18 mouse cellular contexts compared by ENCODE assay signal in the genomic region with DNA sequence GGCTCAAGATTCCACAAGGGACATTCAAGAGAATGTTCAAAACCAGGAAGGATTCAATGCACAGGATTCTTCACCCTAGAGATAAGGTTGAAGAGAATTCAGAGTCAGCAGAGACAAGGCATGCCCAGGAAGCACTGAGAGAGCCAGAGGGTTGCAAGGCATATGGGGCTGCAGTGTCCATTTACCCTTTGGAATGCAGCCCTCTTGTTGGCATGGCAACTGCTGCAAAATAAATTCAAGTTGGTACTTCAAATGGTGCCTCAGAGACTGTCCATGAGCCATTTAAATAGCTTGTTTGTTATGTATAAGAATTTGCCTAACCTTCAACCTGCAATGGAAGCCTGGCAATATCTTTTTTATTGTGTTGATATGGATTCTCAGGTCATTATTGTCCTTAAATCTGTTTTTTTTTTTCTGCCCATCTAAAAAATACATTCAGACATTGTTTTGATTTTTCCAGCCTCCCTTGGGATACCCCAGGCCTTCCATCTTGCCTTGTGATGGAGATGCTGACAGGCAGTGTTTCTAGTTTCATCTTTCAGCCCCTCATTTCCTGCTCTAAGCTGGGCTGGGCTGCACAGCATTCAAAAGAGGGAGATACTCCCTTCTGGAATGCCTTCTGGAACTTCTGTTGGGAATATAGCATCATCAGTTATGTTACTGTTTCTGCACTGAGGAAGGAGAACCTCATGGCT.
DNase-seq lines count a peak whose midpoint lies in the region; ATAC-seq and TF ChIP-seq lines count a peak whose summit lies in the region.
"Had no signal": no experiment of that assay in that cellular context is flagged by ENCODE, and none has a peak within 500 bp of the region (broad histone marks: within the 10 kb centered on the region; RNA-seq: fewer than 3 reads in every experiment).

No protein-coding gene starts in this region.

- H3K27ac ChIP-seq in hindbrain, embryonic 16.5 days (ENCODE audit: low read depth, low read length), result no peak overlapping the region
- H3K27ac ChIP-seq: liver, embryonic 13.5 days had no signal

- H3K27me3 ChIP-seq in hindbrain, embryonic 16.5 days (replicated peaks; ENCODE audit: control insufficient read depth, insufficient read depth, low read length), result no peaks in the 10 kb centered on the region
- H3K27me3 ChIP-seq: liver, embryonic 13.5 days had no signal

- DNase-seq in heart, adult 11 months, result peak; percentile 37
- DNase-seq in heart, postnatal 4 days, result no peak
- peak; percentile 70 for DNase-seq in 3T3-L1 (ENCODE audit: low read depth, low spot score)
- DNase-seq in brain, embryonic 14.5 days (ENCODE audit: low read depth), result peak; percentile 51
- DNase-seq in layer of hippocampus, postnatal 25 days (ENCODE audit: extremely low spot score in 1 of 2, low spot score in 1 of 2), result no peak
- DNase-seq in frontal cortex, postnatal 14 days (ENCODE audit: low spot score in 2 of 2), result no peak
- DNase-seq in heart, postnatal 14 days, result no peak
- DNase-seq: adrenal gland, postnatal 25 days; gastrocnemius, postnatal 14 days; heart, postnatal 10 days; kidney, postnatal 14 days; layer of hippocampus, adult 9-11 months; liver, embryonic 13.5 days; right cerebral cortex, postnatal 4 days; thymus, adult 18-20 months had no signal

- TF ChIP-seq CTCF in brain, embryonic 14.5 days (IDR thresholded peaks at IDR 0.05; ENCODE audit: borderline replicate concordance, extremely low read depth, insufficient read depth, insufficient read length), result no peak

- no peaks in the 10 kb centered on the region for H3K9me3 ChIP-seq in hindbrain, embryonic 16.5 days (ENCODE audit: control insufficient read depth, low read length)
- H3K9me3 ChIP-seq: liver, embryonic 13.5 days had no signal

- H3K4me3 ChIP-seq in hindbrain, embryonic 16.5 days (ENCODE audit: low read length), result no peak overlapping the region
- H3K4me3 ChIP-seq: liver, embryonic 13.5 days had no signal

- no peaks in the 10 kb centered on the region for H3K4me1 ChIP-seq in hindbrain, embryonic 16.5 days (ENCODE audit: control insufficient read depth, insufficient read depth, low read depth, low read length)
- H3K4me1 ChIP-seq: liver, embryonic 13.5 days had no signal

- H3K36me3 ChIP-seq in hindbrain, embryonic 16.5 days (ENCODE audit: control insufficient read depth, insufficient read depth, low read length), result no peaks in the 10 kb centered on the region
- H3K36me3 ChIP-seq: liver, embryonic 13.5 days had no signal

- peak; percentile 60; the same call in 1 of the 2 replicates for ATAC-seq in hindbrain, embryonic 16.5 days
- ATAC-seq: intestine, postnatal 0 days; lung, postnatal 0 days had no signal

- no peak overlapping the region for H3K4me2 ChIP-seq in hindbrain, embryonic 16.5 days (ENCODE audit: low read length)
- H3K4me2 ChIP-seq: liver, embryonic 13.5 days had no signal

- TF ChIP-seq POLR2A in brain, embryonic 14.5 days (IDR thresholded peaks at IDR 0.05; ENCODE audit: borderline replicate concordance, extremely low read depth, insufficient read depth, insufficient read length, poor library complexity, severe bottlenecking), result no peak

- no peak overlapping the region for H3K9ac ChIP-seq in hindbrain, embryonic 16.5 days (ENCODE audit: low read depth, low read length)
- H3K9ac ChIP-seq: liver, embryonic 13.5 days had no signal

- intact Hi-C loops in heart, postnatal 14 days (cut with DNase I), result no loop called here

Comparison
In these comparisons a context has a peak if more than half of its experiments do, and no peak if none do; other contexts are left out.
1. DNase-seq: peak in heart, adult 11 months (single experiment), 3T3-L1 (single experiment) and brain, embryonic 14.5 days (single experiment); none in heart, postnatal 4 days (single experiment), layer of hippocampus, postnatal 25 days (0 of 2), frontal cortex, postnatal 14 days (0 of 2) and heart, postnatal 14 days (0 of 2).